Mouse (Mus musculus): ENCODE measurements around the gene Sspn.

Sspn gene

DNA sequence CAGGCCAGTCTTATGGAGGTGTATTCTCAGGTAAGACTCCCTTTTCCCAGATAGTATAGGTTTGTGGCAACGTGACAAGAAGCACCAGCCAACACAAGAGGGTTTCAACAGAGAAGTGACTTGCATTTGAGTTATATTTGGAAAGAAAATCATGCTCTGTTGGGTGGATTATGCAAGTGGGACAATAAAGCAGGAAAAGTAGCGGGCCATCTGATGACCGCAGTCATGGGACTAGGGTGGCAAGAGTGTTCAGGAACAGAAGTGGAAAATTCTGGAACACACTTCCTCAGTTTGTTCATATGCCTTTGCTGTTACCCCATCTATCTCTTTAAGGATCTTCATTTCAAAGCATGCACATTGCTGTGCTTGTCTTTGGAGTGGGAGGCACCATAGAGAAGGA is 82.9 kb downstream of the Sspn start:
- in situ Hi-C loops (cut with MseI, MboI): no loop called here

Measured in mouse trophoblast stem cell (cell line).